Comparison of ENCODE assay signal across 29 mouse cellular contexts in the genomic region with DNA sequence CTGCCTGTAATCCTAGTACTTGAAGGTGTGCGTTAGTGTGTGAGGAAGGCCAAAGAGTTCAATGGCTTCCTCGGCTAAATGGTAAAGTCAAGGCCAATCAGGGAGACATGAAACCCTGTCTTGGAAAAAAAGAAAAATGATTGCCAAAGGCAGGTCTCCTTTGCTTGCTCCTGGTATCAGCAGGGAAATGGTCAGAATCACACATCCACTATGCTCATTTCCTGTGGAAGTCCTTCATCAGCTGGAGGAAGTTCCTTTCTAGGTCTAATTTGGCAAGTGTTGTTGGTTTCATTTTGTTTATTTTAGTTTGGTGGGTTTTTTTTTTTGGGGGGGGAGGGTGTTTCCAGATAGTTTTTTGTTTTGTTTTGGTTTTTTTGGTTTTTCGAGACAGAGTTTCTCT. TPM values are rescaled to one million over a fixed set of nuclear protein-coding genes. Genes with fewer than 3 reads are reported as not detected.
A peak's percentile ranks its signal among the peaks of the same experiment; 100 is the strongest.
DNase-seq lines count a peak whose midpoint lies in the region; ATAC-seq and TF ChIP-seq lines count a peak whose summit lies in the region.
"Had no signal": no experiment of that assay in that cellular context is flagged by ENCODE, and none has a peak within 500 bp of the region (broad histone marks: within the 10 kb centered on the region; RNA-seq: fewer than 3 reads in every experiment).

No protein-coding gene starts in this region.

- intact Hi-C loops in gastrocnemius, postnatal 14 days (cut with DNase I; ENCODE audit: low total_unique reads) = no loop called here

- no peak overlapping the region for H3K4me2 ChIP-seq in liver, postnatal 0 days (ENCODE audit: low read depth, low read length)
- H3K4me2 ChIP-seq in liver, embryonic 12.5 days = no peak overlapping the region
- no peak overlapping the region; the same call in 1 of the 2 replicates for H3K4me2 ChIP-seq in CH12.LX (ENCODE audit: insufficient read depth, low read depth, poor library complexity, severe bottlenecking)
- H3K4me2 ChIP-seq: embryonic facial prominence, embryonic 12.5 days; embryonic facial prominence, embryonic 15.5 days; heart, embryonic 12.5 days; heart, embryonic 15.5 days; hindbrain, embryonic 13.5 days had no signal

- H3K9me3 ChIP-seq in liver, postnatal 0 days (ENCODE audit: low read length) = no peaks in the 10 kb centered on the region
- H3K9me3 ChIP-seq in liver, embryonic 12.5 days (replicated peaks) = no peaks in the 10 kb centered on the region
- H3K9me3 ChIP-seq in CH12.LX (replicated peaks; ENCODE audit: low read length) = peaks cover 2% of the 10 kb centered on the region
- H3K9me3 ChIP-seq: embryonic facial prominence, embryonic 12.5 days; embryonic facial prominence, embryonic 15.5 days; heart, embryonic 12.5 days; heart, embryonic 15.5 days; hindbrain, embryonic 10.5 days; hindbrain, embryonic 13.5 days had no signal

- no peak overlapping the region for H3K9ac ChIP-seq in liver, postnatal 0 days (replicated peaks)
- H3K9ac ChIP-seq in liver, embryonic 12.5 days = no peak overlapping the region
- no peak overlapping the region for H3K9ac ChIP-seq in CH12.LX (ENCODE audit: insufficient read depth, low read depth)
- H3K9ac ChIP-seq: embryonic facial prominence, embryonic 12.5 days; embryonic facial prominence, embryonic 15.5 days; forebrain, postnatal 0 days; heart, embryonic 12.5 days; heart, embryonic 15.5 days; hindbrain, embryonic 13.5 days had no signal

- no peak for TF ChIP-seq CTCF in liver, postnatal 0 days (IDR thresholded peaks at IDR 0.05; ENCODE audit: low read depth)
- no peak for TF ChIP-seq CTCF in CH12.LX (conservative IDR thresholded peaks at IDR 0.05 in 1 of 2, IDR thresholded peaks at IDR 0.05 in 1 of 2; ENCODE audit: low read depth in 2 of 2, low read length in 2 of 2)
- no peak for TF ChIP-seq CTCF in bone marrow macrophage, adult 2 months (IDR thresholded peaks at IDR 0.05; ENCODE audit: low read depth, low read length)

- no peak for DNase-seq in liver, postnatal 0 days
- DNase-seq in CH12.LX (ENCODE audit: extremely low read depth) = no peak
- DNase-seq in retina, postnatal 1 day = no peak
- no peak for DNase-seq in gastrocnemius, postnatal 14 days
- DNase-seq: adrenal gland, adult 8-10 months; adrenal gland, postnatal 25 days; cerebellum, adult 18-20 months; cerebellum, adult 9-10 months; cerebellum, postnatal 14 days; forebrain, postnatal 0 days; gastrocnemius, adult 2 months; gastrocnemius, postnatal 25 days; heart, adult 18-20 months; heart, postnatal 10 days; heart, postnatal 36 days had no signal

- peaks cover 62% of the 10 kb centered on the region for H3K79me2 ChIP-seq in CH12.LX (replicated peaks; ENCODE audit: control insufficient read depth, extremely low read depth, insufficient read depth, poor library complexity, severe bottlenecking)

- H3K36me3 ChIP-seq in liver, postnatal 0 days (replicated peaks; ENCODE audit: insufficient read depth, low read length) = no peaks in the 10 kb centered on the region
- H3K36me3 ChIP-seq in liver, embryonic 12.5 days = no peaks in the 10 kb centered on the region
- peaks cover 19 to 22% of the 10 kb centered on the region in 2 experiments for H3K36me3 ChIP-seq in CH12.LX (replicated peaks in 1 of 2; ENCODE audit: control insufficient read depth in 1 of 2, insufficient read depth in 1 of 2, low read length in 1 of 2)
- H3K36me3 ChIP-seq: heart, embryonic 12.5 days; heart, embryonic 15.5 days had no signal

- in situ Hi-C loops in CH12.LX (cut with MboI; ENCODE audit: low pct_ligation_motif_present, low pct_unique_long_range_greater_than_20kb, low sequenced_read_pairs) = loop anchor here (25.0 kb wide), 1 partner anchor 772 kb away; the partner anchor contains the start of gene Slc25a19

- peaks cover 16% of the 10 kb centered on the region for H3K4me1 ChIP-seq in liver, postnatal 0 days (ENCODE audit: insufficient read depth)
- H3K4me1 ChIP-seq in liver, embryonic 12.5 days = peaks cover 32% of the 10 kb centered on the region
- peaks cover 14 to 69% of the 10 kb centered on the region in 2 experiments for H3K4me1 ChIP-seq in CH12.LX (ENCODE audit: control insufficient read depth in 1 of 2, insufficient read depth in 2 of 2)
- H3K4me1 ChIP-seq in bone marrow macrophage, adult 2 months (ENCODE audit: control insufficient read depth, insufficient read depth, low read length) = peaks cover 27% of the 10 kb centered on the region

- H3K27ac ChIP-seq in liver, postnatal 0 days (ENCODE audit: low read depth) = no peak overlapping the region
- no peak overlapping the region for H3K27ac ChIP-seq in liver, embryonic 12.5 days
- peak overlapping the region; percentile 21 for H3K27ac ChIP-seq in CH12.LX (ENCODE audit: insufficient read depth, low read depth)
- 0 out of 2 replicates have a peak overlapping the region, but pooled peaks have one; percentile 10 for H3K27ac ChIP-seq in bone marrow macrophage, adult 2 months (ENCODE audit: insufficient read depth, low read depth, low read length)
- H3K27ac ChIP-seq: embryonic facial prominence, embryonic 12.5 days; embryonic facial prominence, embryonic 15.5 days; gastrocnemius, adult 2 months; heart, embryonic 15.5 days; hindbrain, embryonic 10.5 days; hindbrain, embryonic 13.5 days had no signal

- peaks cover 17% of the 10 kb centered on the region for H3K27me3 ChIP-seq in liver, postnatal 0 days (ENCODE audit: insufficient read depth, low read length)
- peaks cover 32% of the 10 kb centered on the region for H3K27me3 ChIP-seq in liver, embryonic 12.5 days (replicated peaks)
- no peaks in the 10 kb centered on the region for H3K27me3 ChIP-seq in CH12.LX (replicated peaks)
- H3K27me3 ChIP-seq: embryonic facial prominence, embryonic 12.5 days; heart, embryonic 12.5 days; heart, embryonic 15.5 days; hindbrain, embryonic 13.5 days had no signal

- ATAC-seq in liver, postnatal 0 days = no peak
- no peak for ATAC-seq in liver, embryonic 12.5 days
- ATAC-seq: activated CD4-positive, CD25-positive, alpha-beta regulatory T cell, adult 4 months; forebrain, embryonic 14.5 days; forebrain, postnatal 0 days; hindbrain, embryonic 16.5 days; inflammation-experienced regulatory T-cells, adult 6 months had no signal

- peak; percentile 37; the same call in 1 of the 2 replicates for TF ChIP-seq POLR2A in CH12.LX (IDR thresholded peaks at IDR 0.05; ENCODE audit: low read depth, low read length)
- TF ChIP-seq POLR2A in bone marrow macrophage, adult 2 months (IDR thresholded peaks at IDR 0.05; ENCODE audit: borderline replicate concordance, low read depth, low read length) = no peak

- dilution Hi-C loops in CH12.LX (cut with MboI; ENCODE audit: extremely low pct_ligation_motif_present, extremely low pct_unique_long_range_greater_than_20kb, low sequenced_read_pairs) = no loop called here

- WGBS in liver, postnatal 0 days (ENCODE audit: insufficient replicate concordance) = 83% methylated on average over 3 of the region's 3 CpGs
- 74% methylated on average over 3 of the region's 3 CpGs for WGBS in liver, embryonic 12.5 days (ENCODE audit: insufficient replicate concordance)

- 0 out of 2 replicates have a peak, but pooled peaks have one; percentile 15 for TF ChIP-seq EP300 in liver, postnatal 0 days (IDR thresholded peaks at IDR 0.05; ENCODE audit: low read depth)
- no peak for TF ChIP-seq EP300 in CH12.LX (IDR thresholded peaks at IDR 0.05; ENCODE audit: low read length)

- H3K4me3 ChIP-seq in liver, postnatal 0 days (ENCODE audit: low read depth, low read length) = no peak overlapping the region
- no peak overlapping the region for H3K4me3 ChIP-seq in liver, embryonic 12.5 days
- H3K4me3 ChIP-seq in CH12.LX (replicated peaks in 1 of 3; ENCODE audit: low read depth in 2 of 3, low read length in 2 of 3, poor library complexity in 1 of 3) = no peak overlapping the region
- no peak overlapping the region for H3K4me3 ChIP-seq in bone marrow macrophage, adult 2 months (ENCODE audit: insufficient read depth, low read length)
- H3K4me3 ChIP-seq: embryonic facial prominence, embryonic 12.5 days; embryonic facial prominence, embryonic 15.5 days; gastrocnemius, adult 2 months; heart, embryonic 12.5 days; heart, embryonic 15.5 days; hindbrain, embryonic 10.5 days; hindbrain, embryonic 13.5 days had no signal

- TF ChIP-seq RAD21 in CH12.LX (IDR thresholded peaks at IDR 0.05; ENCODE audit: low read depth, low read length) = no peak

TF ChIP-seq in CH12.LX, 34 proteins besides CTCF, POLR2A, EP300 and RAD21 (continues in another document):
- TF ChIP-seq BHLHE40 (IDR thresholded peaks at IDR 0.05; ENCODE audit: low read depth, low read length) (peak; percentile 17; the same call in 1 of the 2 replicates), MAFK (IDR thresholded peaks at IDR 0.05; ENCODE audit: insufficient replicate concordance, low read length) (no peak), TBP (conservative IDR thresholded peaks at IDR 0.05; ENCODE audit: low read depth, low read length) (no peak), POLR2AphosphoS2 (IDR thresholded peaks at IDR 0.05; ENCODE audit: low read depth, low read length) (no peak; the same call in 1 of the 2 replicates)

RNA-seq across cellular contexts. Expression of gene Rnf157, which starts 3.8 kb away (rescaled TPM):
- 1.5 and 2.2 TPM in 2 replicates for polyA plus RNA-seq in liver, postnatal 0 days (2015; fragmentation: Nextera tagmentation; extraction: Ambion mirVana)
- 2.9 and 4.3 TPM in 2 replicates for polyA plus RNA-seq in liver, embryonic 12.5 days (2016; fragmentation: Nextera tagmentation; extraction: Ambion mirVana)
- 17.2 and 39.3 TPM in 2 replicates for total RNA-seq in CH12.LX (2012; rRNA removed)
- 7.2 and 8.7 TPM in 2 replicates for total RNA-seq in CH12.LX (2014; rRNA removed)
- 8.7 and 10.9 TPM in 2 replicates for polyA plus RNA-seq in CH12.LX (2012; ENCODE audit: insufficient read length, low read depth)
- polyA plus RNA-seq in bone marrow macrophage, adult 2 months (2012; ENCODE audit: insufficient read depth, insufficient read length, missing spikeins) = 12.3 and 12.4 TPM in 2 replicates
- total RNA-seq in gastrocnemius, postnatal 14 days (2021) = 10 to 100 TPM; 38.3 to 48.7 TPM

RNA-seq across cellular contexts. Expression of gene Ubald2, which starts 24.9 kb away (rescaled TPM):
- 29.2 and 29.8 TPM in 2 replicates for polyA plus RNA-seq in liver, postnatal 0 days (2015; fragmentation: Nextera tagmentation; extraction: Ambion mirVana)
- polyA plus RNA-seq in liver, embryonic 12.5 days (2016; fragmentation: Nextera tagmentation; extraction: Ambion mirVana) = 32.3 and 32.6 TPM in 2 replicates
- total RNA-seq in CH12.LX (2012; rRNA removed) = 321 and 436 TPM in 2 replicates
- 291 and 336 TPM in 2 replicates for total RNA-seq in CH12.LX (2014; rRNA removed)
- 222 and 228 TPM in 2 replicates for polyA plus RNA-seq in CH12.LX (2012; ENCODE audit: insufficient read length, low read depth)
- 123 and 152 TPM in 2 replicates for polyA plus RNA-seq in bone marrow macrophage, adult 2 months (2012; ENCODE audit: insufficient read depth, insufficient read length, missing spikeins)
- 10 to 100 TPM; 42.6 to 58.9 TPM for total RNA-seq in gastrocnemius, postnatal 14 days (2021)

RNA-seq across cellular contexts. Expression of gene Qrich2, which starts 57.0 kb away (rescaled TPM):
- polyA plus RNA-seq in liver, postnatal 0 days (2015; fragmentation: Nextera tagmentation; extraction: Ambion mirVana) = 0.06 TPM in 1 of 2 replicates, not detected in the other
- not detected in 2 replicates for polyA plus RNA-seq in liver, embryonic 12.5 days (2016; fragmentation: Nextera tagmentation; extraction: Ambion mirVana)
- total RNA-seq in CH12.LX (2012; rRNA removed) (0.13 and 0.38 TPM in 2 replicates), CH12.LX (2014; rRNA removed) (0.23 and 0.32 TPM in 2 replicates)
- 0.29 and 0.37 TPM in 2 replicates for polyA plus RNA-seq in CH12.LX (2012; ENCODE audit: insufficient read length, low read depth)
- not detected in 2 replicates for polyA plus RNA-seq in bone marrow macrophage, adult 2 months (2012; ENCODE audit: insufficient read depth, insufficient read length, missing spikeins)
- total RNA-seq in gastrocnemius, postnatal 14 days (2021) = not detected
- total RNA-seq: adrenal gland, postnatal 25 days; forebrain, postnatal 0 days; gastrocnemius, postnatal 25 days; heart, postnatal 10 days had no signal
- polyA plus RNA-seq: activated CD4-positive, CD25-positive, alpha-beta regulatory T cell, adult 4 months; forebrain, embryonic 11.5 days; forebrain, embryonic 14.5 days; forebrain, postnatal 0 days; frontal cortex, adult 2 months; heart, embryonic 12.5 days; heart, embryonic 15.5 days; inflammation-experienced regulatory T-cells, adult 6 months had no signal

Comparison
In these comparisons a context has a peak if more than half of its experiments do, and no peak if none do; other contexts are left out.
1. H3K27ac ChIP-seq: peak in CH12.LX (single experiment) and bone marrow macrophage, adult 2 months (single experiment); none in liver, postnatal 0 days (single experiment) and liver, embryonic 12.5 days (single experiment).